Mouse (Mus musculus): ENCODE data around the gene Csf2. TPM values are rescaled to one million over a fixed set of nuclear protein-coding genes. Genes with fewer than 3 reads are reported as not detected.
A peak's percentile ranks its signal among the peaks of the same experiment; 100 is the strongest.

The Csf2 gene
- total and polyA plus RNA-seq, 3 experiments, result 0.79 to 2.4 (median 1.9) TPM

DNA sequence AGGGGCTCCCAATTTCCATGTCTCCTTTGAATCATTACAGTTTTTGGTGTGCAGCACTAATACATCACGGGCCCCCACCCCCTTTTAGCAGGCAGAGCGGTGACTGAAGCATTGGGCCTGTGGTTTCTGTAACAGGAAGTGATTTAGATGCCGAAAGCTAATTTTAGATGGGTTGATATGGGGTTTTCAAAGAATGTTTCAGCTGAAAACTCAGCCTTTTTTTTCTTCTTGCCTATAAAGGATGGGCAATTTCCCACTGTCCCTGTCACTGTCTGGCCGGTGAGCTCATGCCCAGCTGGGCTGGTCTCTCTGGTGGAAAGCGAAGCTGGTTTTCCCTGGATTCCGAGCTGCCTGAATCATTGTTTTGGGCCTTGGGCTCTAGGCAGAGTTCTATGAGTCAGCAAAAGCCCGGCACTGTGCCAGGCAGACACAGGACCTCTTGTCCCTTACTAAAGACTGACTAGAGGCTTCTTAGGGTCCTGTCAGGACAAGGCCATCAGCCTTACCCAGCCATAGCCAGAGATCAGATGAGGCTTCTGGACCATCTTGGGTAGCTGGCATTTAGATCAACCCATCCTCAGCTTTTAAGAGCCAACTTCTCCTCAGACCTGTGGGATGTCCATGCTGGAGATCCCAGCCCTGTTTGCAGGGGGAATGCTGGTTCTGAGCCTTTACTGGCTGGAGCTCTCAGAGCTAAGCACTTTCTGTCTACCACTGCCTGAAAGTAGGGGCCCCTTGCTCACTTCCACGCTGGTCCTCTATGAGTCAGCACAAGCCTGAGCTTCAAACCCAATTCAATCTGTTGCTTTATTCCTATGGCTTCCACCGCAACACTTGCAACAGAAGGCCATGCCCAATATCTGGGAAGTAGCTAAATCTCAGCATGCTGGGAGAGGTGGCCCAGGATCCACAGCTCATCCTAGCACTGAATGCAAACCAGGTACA, 34.7 kb downstream of the Csf2 start (continued):
- peak; percentile 83 for TF ChIP-seq CHD2 (IDR thresholded peaks at IDR 0.05; ENCODE audit: low read length)

DNA sequence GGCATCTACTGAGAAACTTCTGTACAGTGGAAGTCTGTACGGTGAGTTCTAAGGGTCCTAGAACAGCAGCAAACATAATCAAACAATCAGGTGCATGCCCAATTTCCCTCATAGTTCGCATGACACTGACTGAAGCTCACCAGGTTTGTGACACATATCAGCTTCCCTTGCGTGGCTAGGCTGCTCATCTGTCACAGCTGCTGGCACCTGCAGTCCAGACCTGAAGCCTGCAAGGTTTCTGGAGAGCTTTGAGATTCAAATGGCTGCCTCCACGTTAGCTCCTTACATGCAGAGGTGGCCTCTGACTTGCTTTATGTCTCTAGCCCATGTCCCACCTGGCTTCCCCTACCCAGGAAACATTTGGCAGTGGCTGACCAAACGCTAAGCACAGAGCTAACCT, 35.8 kb downstream of the Csf2 start:
- dilution Hi-C loops (cut with MboI; ENCODE audit: extremely low pct_ligation_motif_present, extremely low pct_unique_long_range_greater_than_20kb, low sequenced_read_pairs), result no loop called here
- H3K4me2 ChIP-seq (ENCODE audit: insufficient read depth, low read depth, poor library complexity, severe bottlenecking), result no peak overlapping the region
- H3K9me3 ChIP-seq (replicated peaks; ENCODE audit: low read length), result no peaks in the 10 kb centered on the region
- H3K4me1 ChIP-seq (ENCODE audit: control insufficient read depth in 1 of 2, insufficient read depth in 2 of 2), result peaks cover 51 to 81% of the 10 kb centered on the region in 2 experiments
- in situ Hi-C loops (cut with MboI; ENCODE audit: low pct_ligation_motif_present, low pct_unique_long_range_greater_than_20kb, low sequenced_read_pairs), result no loop called here
- H3K27me3 ChIP-seq (replicated peaks), result no peaks in the 10 kb centered on the region
- 0 out of 2 replicates have a peak overlapping the region, but pooled peaks have one; percentile 10 for H3K9ac ChIP-seq (ENCODE audit: insufficient read depth, low read depth)
- no peak overlapping the region for H3K4me3 ChIP-seq (replicated peaks in 1 of 3; ENCODE audit: low read depth in 2 of 3, low read length in 2 of 3, poor library complexity in 1 of 3)
- no peaks in the 10 kb centered on the region for H3K79me2 ChIP-seq (replicated peaks; ENCODE audit: control insufficient read depth, extremely low read depth, insufficient read depth, poor library complexity, severe bottlenecking)
- no peaks in the 10 kb centered on the region for H3K36me3 ChIP-seq (replicated peaks in 1 of 2; ENCODE audit: control insufficient read depth in 1 of 2, insufficient read depth in 1 of 2, low read length in 1 of 2)
- DNase-seq (ENCODE audit: extremely low read depth), result peak; percentile 65
- H3K27ac ChIP-seq (ENCODE audit: insufficient read depth, low read depth), result peak overlapping the region; percentile 72
- TF ChIP-seq MEF2A (IDR thresholded peaks at IDR 0.05; ENCODE audit: borderline replicate concordance, low read depth, low read length) (peak; percentile 48; the same call in 1 of the 2 replicates), NRF1 (IDR thresholded peaks at IDR 0.05; ENCODE audit: low read depth, low read length) (no peak), JUND (conservative IDR thresholded peaks at IDR 0.05; ENCODE audit: low read depth, low read length) (no peak), MXI1 (IDR thresholded peaks at IDR 0.05; ENCODE audit: low read depth, low read length) (no peak), CHD1 (IDR thresholded peaks at IDR 0.05; ENCODE audit: low read depth, low read length) (no peak), CTCF (conservative IDR thresholded peaks at IDR 0.05 in 1 of 2, IDR thresholded peaks at IDR 0.05 in 1 of 2; ENCODE audit: low read depth in 2 of 2, low read length in 2 of 2) (no peak), JUN (IDR thresholded peaks at IDR 0.05; ENCODE audit: insufficient read depth, low read depth, low read length) (no peak), SMC3 (IDR thresholded peaks at IDR 0.05; ENCODE audit: low read depth, low read length) (peak; percentile 16; the same call in 1 of the 2 replicates), MAX (IDR thresholded peaks at IDR 0.05; ENCODE audit: low read length) (0 out of 2 replicates have a peak, but pooled peaks have one; percentile 23), CHD2 (IDR thresholded peaks at IDR 0.05; ENCODE audit: low read length) (no peak), EP300 (IDR thresholded peaks at IDR 0.05; ENCODE audit: low read length) (no peak; the same call in 1 of the 2 replicates), ZNF384 (IDR thresholded peaks at IDR 0.05; ENCODE audit: low read depth, low read length) (no peak), ZC3H11A (IDR thresholded peaks at IDR 0.05; ENCODE audit: low read depth, low read length) (no peak), KAT2A (IDR thresholded peaks at IDR 0.05; ENCODE audit: insufficient replicate concordance, low read length) (no peak), GABPA (IDR thresholded peaks at IDR 0.05; ENCODE audit: insufficient replicate concordance, low read depth, low read length) (no peak), NELFE (IDR thresholded peaks at IDR 0.05; ENCODE audit: low read depth, low read length) (no peak), HCFC1 (IDR thresholded peaks at IDR 0.05; ENCODE audit: low read depth, low read length) (no peak), MAZ (IDR thresholded peaks at IDR 0.05; ENCODE audit: low read depth, low read length) (no peak), ZMIZ1 (IDR thresholded peaks at IDR 0.05; ENCODE audit: low read depth, low read length) (no peak), E2F4 (IDR thresholded peaks at IDR 0.05; ENCODE audit: insufficient replicate concordance, low read depth, low read length) (no peak), MAFK (IDR thresholded peaks at IDR 0.05; ENCODE audit: insufficient replicate concordance, low read length) (no peak), UBTF (IDR thresholded peaks at IDR 0.05; ENCODE audit: low read depth, low read length) (no peak), ZKSCAN1 (IDR thresholded peaks at IDR 0.05; ENCODE audit: borderline replicate concordance, low read depth, low read length) (no peak), BHLHE40 (IDR thresholded peaks at IDR 0.05; ENCODE audit: low read depth, low read length) (peak; percentile 47; the same call in 1 of the 2 replicates), IRF4 (IDR thresholded peaks at IDR 0.05; ENCODE audit: low read depth, low read length) (no peak), USF2 (conservative IDR thresholded peaks at IDR 0.05; ENCODE audit: low read depth, low read length) (no peak), ETS1 (conservative IDR thresholded peaks at IDR 0.05; ENCODE audit: low read depth, low read length) (0 out of 2 replicates have a peak, but pooled peaks have one; percentile 19), RAD21 (IDR thresholded peaks at IDR 0.05; ENCODE audit: low read depth, low read length) (no peak; the same call in none of the 2 replicates), TBP (conservative IDR thresholded peaks at IDR 0.05; ENCODE audit: low read depth, low read length) (no peak), TCF12 (IDR thresholded peaks at IDR 0.05; ENCODE audit: low read depth, low read length) (peak; percentile 32; the same call in 1 of the 2 replicates), RCOR1 (conservative IDR thresholded peaks at IDR 0.05; ENCODE audit: low read depth, low read length) (no peak), POLR2A (IDR thresholded peaks at IDR 0.05; ENCODE audit: low read depth, low read length) (no peak), MYC (IDR thresholded peaks at IDR 0.05; ENCODE audit: low read depth, low read length) (no peak), SIN3A (IDR thresholded peaks at IDR 0.05; ENCODE audit: low read length) (no peak), PAX5 (IDR thresholded peaks at IDR 0.05; ENCODE audit: low read length) (no peak), USF1 (IDR thresholded peaks at IDR 0.05; ENCODE audit: low read depth, low read length) (no peak)
